Mouse (Mus musculus): Measurements from ENCODE around the gene Hspa4. TPM values are rescaled to one million over a fixed set of nuclear protein-coding genes. Genes with fewer than 3 reads are reported as not detected.
"Not testable (repeated sequence)": the region's sequence is repeated elsewhere in the genome, so short reads cannot be mapped to it uniquely, and the experiment has no call there.

Gene Hspa4
- polyA plus RNA-seq, 1 experiment, result 111 TPM

- Histone ChIP-seq H3K4me3 (ENCODE audit: insufficient read depth, low read length) (no peak overlapping the region), H3K27ac (ENCODE audit: insufficient read depth, low read depth, low read length) (no peak overlapping the region), H3K4me1 (ENCODE audit: control insufficient read depth, insufficient read depth, low read length) (no peaks in the 10 kb centered on the region)
- TF ChIP-seq CTCF (IDR thresholded peaks at IDR 0.05; ENCODE audit: low read depth, low read length) (no peak), POLR2A (IDR thresholded peaks at IDR 0.05; ENCODE audit: borderline replicate concordance, low read depth, low read length) (no peak)
Measured at GRCm38 (mm10) chr11:53290871-53291270, 9.4 kb downstream of the Hspa4 start.

DNA sequence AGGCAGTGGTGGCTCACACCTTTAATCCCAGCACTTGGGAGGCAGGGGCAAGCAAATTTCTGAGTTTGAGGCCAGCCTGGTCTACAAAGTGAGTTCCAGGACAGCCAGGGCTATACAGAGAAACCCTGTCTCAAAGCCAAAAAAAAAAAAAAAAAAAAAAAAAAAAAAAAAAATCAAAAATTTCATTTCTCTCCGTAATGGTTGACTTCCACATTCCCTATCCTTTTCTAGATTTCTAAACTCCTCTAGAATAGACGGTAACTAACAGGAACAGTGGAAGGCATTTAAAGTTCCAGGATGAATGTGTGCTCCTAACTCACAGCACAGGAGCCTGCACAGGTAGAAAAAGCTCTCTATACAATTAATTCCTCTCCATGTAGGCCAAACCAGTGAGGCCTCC is 10.1 kb downstream of the Hspa4 start:
- H3K4me1 ChIP-seq (ENCODE audit: control insufficient read depth, insufficient read depth, low read length); H3K27ac ChIP-seq (ENCODE audit: insufficient read depth, low read depth, low read length); H3K4me3 ChIP-seq (ENCODE audit: insufficient read depth, low read length): not testable (repeated sequence)

GRCm38 (mm10) chr11:53285885-53286284 is 14.4 kb downstream of the Hspa4 start:
- Histone ChIP-seq H3K4me1 (ENCODE audit: control insufficient read depth, insufficient read depth, low read length) (no peaks in the 10 kb centered on the region), H3K27ac (ENCODE audit: insufficient read depth, low read depth, low read length) (no peak overlapping the region), H3K4me3 (ENCODE audit: insufficient read depth, low read length) (no peak overlapping the region)
- TF ChIP-seq CTCF (IDR thresholded peaks at IDR 0.05; ENCODE audit: low read depth, low read length) (no peak), POLR2A (IDR thresholded peaks at IDR 0.05; ENCODE audit: borderline replicate concordance, low read depth, low read length) (no peak)

DNA sequence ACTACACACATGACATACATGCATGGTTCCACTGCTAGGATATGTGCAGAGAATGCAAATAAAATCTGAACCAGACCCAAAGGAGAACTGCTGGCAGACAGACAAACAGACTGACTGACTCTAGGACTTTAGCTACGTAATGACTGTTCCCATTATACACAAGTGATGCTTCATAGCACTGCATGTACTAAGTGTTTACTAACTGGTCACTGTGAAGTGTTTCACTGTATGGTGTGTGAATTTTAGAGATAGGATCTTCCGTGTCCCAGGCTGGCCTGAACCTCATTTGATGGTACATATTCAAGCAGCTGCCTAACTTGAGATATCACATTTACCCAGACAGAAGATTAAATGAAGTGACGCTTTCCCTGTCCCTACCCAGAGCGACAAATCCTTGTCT is 21.8 kb downstream of the Hspa4 start:
- H3K27ac ChIP-seq (ENCODE audit: insufficient read depth, low read depth, low read length), result no peak overlapping the region
- H3K4me1 ChIP-seq (ENCODE audit: control insufficient read depth, insufficient read depth, low read length), result no peaks in the 10 kb centered on the region
- no peak for TF ChIP-seq POLR2A (IDR thresholded peaks at IDR 0.05; ENCODE audit: borderline replicate concordance, low read depth, low read length)
- no peak for TF ChIP-seq CTCF (IDR thresholded peaks at IDR 0.05; ENCODE audit: low read depth, low read length)
- no peak overlapping the region for H3K4me3 ChIP-seq (ENCODE audit: insufficient read depth, low read length)

GRCm38 (mm10) chr11:53275358-53275757 is 24.9 kb downstream of the Hspa4 start:
- Histone ChIP-seq H3K4me1 (ENCODE audit: control insufficient read depth, insufficient read depth, low read length) (no peaks in the 10 kb centered on the region), H3K4me3 (ENCODE audit: insufficient read depth, low read length) (no peak overlapping the region)
- TF ChIP-seq CTCF (IDR thresholded peaks at IDR 0.05; ENCODE audit: low read depth, low read length) (no peak), POLR2A (IDR thresholded peaks at IDR 0.05; ENCODE audit: borderline replicate concordance, low read depth, low read length) (no peak)

GRCm38 (mm10) chr11:53273313-53273712 is 26.9 kb downstream of the Hspa4 start:
- H3K27ac ChIP-seq (ENCODE audit: insufficient read depth, low read depth, low read length), result no peak overlapping the region
- TF ChIP-seq POLR2A (IDR thresholded peaks at IDR 0.05; ENCODE audit: borderline replicate concordance, low read depth, low read length), result no peak
- no peak for TF ChIP-seq CTCF (IDR thresholded peaks at IDR 0.05; ENCODE audit: low read depth, low read length)

More at GRCm38 (mm10) chr11:53275358-53275757, 24.9 kb downstream of the Hspa4 start:
- H3K27ac ChIP-seq (ENCODE audit: insufficient read depth, low read depth, low read length), result no peak overlapping the region

DNA sequence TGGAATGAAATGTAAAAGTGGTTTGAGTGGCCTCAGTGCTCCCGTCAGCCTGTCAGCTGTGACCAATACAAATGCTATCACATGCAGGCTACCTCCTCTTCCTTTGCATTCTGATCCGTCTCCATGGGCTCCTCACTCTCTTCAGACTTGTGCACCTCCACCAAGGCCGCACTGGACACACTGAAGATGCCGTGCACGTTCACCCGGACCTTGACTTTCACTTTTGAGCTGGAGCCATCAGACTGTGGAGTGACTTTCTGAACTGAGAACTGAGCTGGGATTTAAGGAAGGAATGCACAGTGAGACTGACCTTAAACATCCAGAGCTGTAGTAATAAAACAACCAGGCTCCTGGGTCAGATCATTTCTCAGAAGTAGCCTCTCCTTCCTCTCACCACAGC is 30.7 kb downstream of the Hspa4 start:
- Histone ChIP-seq H3K4me1 (ENCODE audit: control insufficient read depth, insufficient read depth, low read length) (no peaks in the 10 kb centered on the region), H3K27ac (ENCODE audit: insufficient read depth, low read depth, low read length) (no peak overlapping the region), H3K4me3 (ENCODE audit: insufficient read depth, low read length) (no peak overlapping the region)
- TF ChIP-seq CTCF (IDR thresholded peaks at IDR 0.05; ENCODE audit: low read depth, low read length) (no peak), POLR2A (IDR thresholded peaks at IDR 0.05; ENCODE audit: borderline replicate concordance, low read depth, low read length) (no peak)

More at GRCm38 (mm10) chr11:53273313-53273712, 26.9 kb downstream of the Hspa4 start:
- Histone ChIP-seq H3K4me3 (ENCODE audit: insufficient read depth, low read length) (no peak overlapping the region), H3K4me1 (ENCODE audit: control insufficient read depth, insufficient read depth, low read length) (no peaks in the 10 kb centered on the region)

GRCm38 (mm10) chr11:53260556-53260955 is 39.7 kb downstream of the Hspa4 start:
- H3K4me1 ChIP-seq (ENCODE audit: control insufficient read depth, insufficient read depth, low read length), result 0 out of 2 replicates have a peak, but pooled peaks cover 2% of the 10 kb centered on the region
- H3K4me3 ChIP-seq (ENCODE audit: insufficient read depth, low read length), result no peak overlapping the region
- H3K27ac ChIP-seq (ENCODE audit: insufficient read depth, low read depth, low read length), result no peak overlapping the region
- TF ChIP-seq POLR2A (IDR thresholded peaks at IDR 0.05; ENCODE audit: borderline replicate concordance, low read depth, low read length) (no peak), CTCF (IDR thresholded peaks at IDR 0.05; ENCODE audit: low read depth, low read length) (no peak)

DNA sequence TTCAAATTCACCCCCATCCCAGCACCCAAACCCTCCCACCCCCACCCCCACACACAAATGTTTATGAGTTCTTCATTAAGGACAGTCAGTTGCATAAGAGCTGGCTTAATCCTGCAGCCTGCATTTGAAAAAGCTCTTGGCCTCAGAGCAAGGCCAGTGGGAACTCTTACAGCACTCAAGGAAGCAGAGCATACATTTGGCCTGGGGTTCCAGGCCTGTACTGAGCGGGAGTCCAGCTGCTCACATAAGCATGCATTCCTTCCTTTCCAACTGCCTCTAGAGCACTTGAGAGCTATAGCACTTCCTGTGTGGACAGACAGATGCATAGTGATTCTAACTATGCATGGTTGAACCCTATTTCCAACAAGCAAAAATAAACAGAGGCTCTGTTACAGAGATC is 40.2 kb downstream of the Hspa4 start:
- H3K4me3 ChIP-seq (ENCODE audit: insufficient read depth, low read length), result no peak overlapping the region
- no peak for TF ChIP-seq POLR2A (IDR thresholded peaks at IDR 0.05; ENCODE audit: borderline replicate concordance, low read depth, low read length)
- no peak for TF ChIP-seq CTCF (IDR thresholded peaks at IDR 0.05; ENCODE audit: low read depth, low read length)
- peaks cover 3% of the 10 kb centered on the region; the same call in 1 of the 2 replicates for H3K4me1 ChIP-seq (ENCODE audit: control insufficient read depth, insufficient read depth, low read length)
- H3K27ac ChIP-seq (ENCODE audit: insufficient read depth, low read depth, low read length), result no peak overlapping the region

- Histone ChIP-seq H3K4me1 (ENCODE audit: control insufficient read depth, insufficient read depth, low read length) (peaks cover 4% of the 10 kb centered on the region; the same call in 1 of the 2 replicates), H3K27ac (ENCODE audit: insufficient read depth, low read depth, low read length) (no peak overlapping the region), H3K4me3 (ENCODE audit: insufficient read depth, low read length) (no peak overlapping the region)
- no peak for TF ChIP-seq POLR2A (IDR thresholded peaks at IDR 0.05; ENCODE audit: borderline replicate concordance, low read depth, low read length)
- no peak for TF ChIP-seq CTCF (IDR thresholded peaks at IDR 0.05; ENCODE audit: low read depth, low read length)
Measured at GRCm38 (mm10) chr11:53259047-53259632, 41.1 kb downstream of the Hspa4 start.

DNA sequence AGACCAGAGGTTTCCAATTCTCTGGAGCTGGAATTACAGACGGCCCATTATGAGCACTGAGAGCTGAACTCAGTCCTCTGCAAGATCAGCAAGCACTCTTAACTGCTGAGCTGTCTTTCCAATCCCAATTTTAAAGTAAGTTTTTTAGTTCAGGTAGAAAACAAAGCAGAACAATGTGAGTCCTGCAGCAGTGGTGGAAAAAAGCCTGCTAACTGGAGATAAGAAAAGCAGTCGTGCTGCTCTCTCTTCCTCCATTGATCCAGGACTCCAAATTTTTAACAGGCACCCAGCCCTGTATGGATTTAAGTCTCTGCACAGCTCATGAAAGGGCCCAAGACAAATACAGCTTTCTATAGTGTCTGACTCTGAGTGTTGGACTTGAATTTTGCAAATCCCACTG is 43.3 kb downstream of the Hspa4 start:
- H3K4me1 ChIP-seq (ENCODE audit: control insufficient read depth, insufficient read depth, low read length), result peaks cover 4% of the 10 kb centered on the region; the same call in 1 of the 2 replicates
- H3K27ac ChIP-seq (ENCODE audit: insufficient read depth, low read depth, low read length), result no peak overlapping the region
- no peak overlapping the region for H3K4me3 ChIP-seq (ENCODE audit: insufficient read depth, low read length)
- TF ChIP-seq POLR2A (IDR thresholded peaks at IDR 0.05; ENCODE audit: borderline replicate concordance, low read depth, low read length) (no peak), CTCF (IDR thresholded peaks at IDR 0.05; ENCODE audit: low read depth, low read length) (no peak)
